Mouse (Mus musculus) myocyte (in vitro differentiated cells): ENCODE results near the gene Gm10188.

Experiments
- E2F4 ChIP-seq: IDR thresholded peaks from one replicate; pipeline ENCODE4 v1.6.1; 2011; ENCODE audit warnings: mild to moderate bottlenecking, control low read depth, moderate library complexity; ENCODE audit not compliant: insufficient read depth
- MYOG ChIP-seq, 3 experiments: IDR thresholded peaks; one replicate each; pipeline ENCODE4 v1.6.1; 2011; ENCODE audit warnings: control low read depth in 2 of 3, low read depth in 2 of 3, mild to moderate bottlenecking in 2 of 3; ENCODE audit not compliant: insufficient read length in 2 of 3, control insufficient read depth in 1 of 3, insufficient read depth in 1 of 3
- POLR2A ChIP-seq: IDR thresholded peaks from one replicate; pipeline ENCODE4 v1.6.1; 2011; ENCODE audit warnings: low read depth, mild to moderate bottlenecking, control low read depth, moderate library complexity; ENCODE audit not compliant: insufficient read length
- POLR2AphosphoS2 ChIP-seq: IDR thresholded peaks from one replicate; pipeline ENCODE4 v1.6.1; 2011; ENCODE audit warnings: low read depth, control low read depth; ENCODE audit not compliant: insufficient read length
- REST ChIP-seq: IDR thresholded peaks from one replicate; pipeline ENCODE4 v1.6.1; 2011; ENCODE audit warnings: mild to moderate bottlenecking, control low read depth, moderate library complexity; ENCODE audit not compliant: insufficient read depth, insufficient read length
- TCF12 ChIP-seq: IDR thresholded peaks from one replicate; pipeline ENCODE4 v1.6.1; 2011; ENCODE audit warnings: mild to moderate bottlenecking, control low read depth; ENCODE audit not compliant: poor library complexity, insufficient read depth, severe bottlenecking
- USF1 ChIP-seq: IDR thresholded peaks from one replicate; pipeline ENCODE4 v1.6.1; 2011; ENCODE audit warnings: low read depth, mild to moderate bottlenecking, control low read depth, moderate library complexity

- no peak for TF ChIP-seq USF1
- TF ChIP-seq POLR2A, result no peak
- no peak for TF ChIP-seq REST
- no peak for TF ChIP-seq MYOG (IDR thresholded peaks at IDR 0.05; ENCODE audit: control insufficient read depth in 1 of 3, insufficient read depth in 1 of 3, insufficient read length in 2 of 3, low read depth in 2 of 3)
- TF ChIP-seq POLR2AphosphoS2, result no peak
- TF ChIP-seq E2F4, result no peak
- TF ChIP-seq TCF12, result no peak
Observed at GRCm38 (mm10) chr1:132201936-132202335, 27.6 kb downstream of the Gm10188 start.
